Mouse (Mus musculus) Patski (cell line): ENCODE data around the gene Acer3. TPM values are rescaled to one million over a fixed set of nuclear protein-coding genes. Genes with fewer than 3 reads are reported as not detected.

Source experiments
- ATAC-seq: fragments of 100-300 bp; one replicate; pipeline ENCODE4 v1.8.0; 2021
- CTCF ChIA-PET: fragments of 350-600 bp; sonication (Branson Sonifier 250); formaldehyde crosslinking; loops from one replicate; lab custom pipeline; 2022; ENCODE audit warnings: inconsistent platforms; lab: Charles Lee
- POLR2A ChIA-PET: fragments of 350-600 bp; sonication (Branson Sonifier 250); formaldehyde crosslinking; loops from one replicate; lab custom pipeline; 2022; ENCODE audit warnings: antibody characterized with exemption, inconsistent platforms; lab: Charles Lee
- DNase-seq: peaks from one replicate; pipeline ENCODE4 v3.0.0-alpha.2; 2011; ENCODE audit warnings: low read depth, low spot score
- H3K27me3 ChIP-seq: fragments of 371-371 bp; one replicate; pipeline ENCODE4 v1.5.1; 2021
- CTCF ChIP-seq: fragments of 100-300 bp; IDR thresholded peaks from one replicate; pipeline ENCODE4 v1.5.1; 2021
- in situ Hi-C: fragments of 300-500 bp; cut with MboI; formaldehyde crosslinking; loops from 3 replicates; pipeline ENCODE4 v1.11.1; 2018; ENCODE audit warnings: low pct_unique_long_range_greater_than_20kb, mixed read lengths
- polyA plus RNA-seq: library from polyadenylated mRNA; unstranded; gene quantifications from one replicate; pipeline ENCODE4 v1.2.3, GENCODE M21; 2021

The Acer3 gene
- polyA plus RNA-seq, 1 experiment from 2014 or later, result 67.8 TPM

GRCm38 (mm10) chr7:98160041-98160740 is 160.8 kb downstream of the Acer3 start:
- DNase-seq, result no peak
- ATAC-seq, result no peak
- no peak for TF ChIP-seq CTCF
- POLR2A ChIA-PET, result interaction anchor here (0.6 kb wide), 1 partner anchor 176 kb away, joined by 3 read pairs; no protein-coding TSS in a partner anchor
- H3K27me3 ChIP-seq, result no peaks in the 10 kb centered on the region
- in situ Hi-C loops, result no loop called here
- CTCF ChIA-PET, result interaction anchor here (1.2 kb wide), 1 partner anchor 18 kb away, joined by 3 read pairs; the partner anchor contains the start of gene Capn5

- DNase-seq (no peak), ATAC-seq (no peak)
- CTCF ChIA-PET, result interaction anchor here (1.3 to 11.3 kb wide), 3 partner anchors 8 to 35 kb away, joined by 4 to 110 read pairs (median 4); no protein-coding TSS in a partner anchor
- POLR2A ChIA-PET, result interaction anchor here (1.2 kb wide), 1 partner anchor 21 kb away, joined by 4 read pairs; no protein-coding TSS in a partner anchor
- H3K27me3 ChIP-seq, result no peaks in the 10 kb centered on the region
- in situ Hi-C loops, result no loop called here
- no peak for TF ChIP-seq CTCF
Observed at GRCm38 (mm10) chr7:98158481-98158880, 162.5 kb downstream of the Acer3 start.

GRCm38 (mm10) chr7:98157636-98158332 is 163.2 kb downstream of the Acer3 start:
- in situ Hi-C loops, result no loop called here
- no peak for TF ChIP-seq CTCF
- no peak for ATAC-seq
- POLR2A ChIA-PET, result interaction anchor here (1.2 kb wide), 1 partner anchor 21 kb away, joined by 4 read pairs; no protein-coding TSS in a partner anchor
- CTCF ChIA-PET, result interaction anchor here (1.3 to 11.3 kb wide), 4 partner anchors 7 to 35 kb away, joined by 4 to 110 read pairs (median 4); no protein-coding TSS in a partner anchor
- no peak for DNase-seq
- no peaks in the 10 kb centered on the region for H3K27me3 ChIP-seq

Other genes with a start within 250 kb of the Acer3 start
- gene Myo7a, start 201.7 kb downstream of the Acer3 start, polyA plus RNA-seq, result 4.0 TPM
- gene Omp, start 175.7 kb downstream of the Acer3 start, polyA plus RNA-seq, result 0.62 TPM
- gene Capn5, start 142.9 kb downstream of the Acer3 start, polyA plus RNA-seq, result 69.8 TPM
- 0.12 TPM for gene B3gnt6, start 121.7 kb downstream of the Acer3 start, polyA plus RNA-seq
- 22.5 TPM for gene Tsku, start 40.1 kb upstream of the Acer3 start, polyA plus RNA-seq
- not detected for gene Gucy2d, start 119.2 kb upstream of the Acer3 start, polyA plus RNA-seq
- 8.9 TPM for gene Lrrc32, start 168.1 kb upstream of the Acer3 start, polyA plus RNA-seq